Mouse (Mus musculus): ENCODE measurements around the gene Pah.

Pah gene

GRCm38 (mm10) chr10:87503946-87504345, 17.6 kb upstream of the Pah start:
- DNase-seq (ENCODE audit: low spot score in 2 of 2): peak in 1 of 2 experiments; percentile 38

GRCm38 (mm10) chr10:87508581-87508980, 13.0 kb upstream of the Pah start:
- DNase-seq (ENCODE audit: low spot score in 2 of 2): no peak

GRCm38 (mm10) chr10:87513052-87513451, 8.5 kb upstream of the Pah start:
- no peak for DNase-seq (ENCODE audit: low spot score in 2 of 2)

- DNase-seq (ENCODE audit: low spot score in 2 of 2): no peak
These were observed 3.0 kb upstream of the Pah start for GRCm38 (mm10) chr10:87518585-87518984.

GRCm38 (mm10) chr10:87520401-87521116, 1.0 kb upstream of the Pah start:
- no peak for DNase-seq (ENCODE audit: low spot score in 2 of 2)

GRCm38 (mm10) chr10:87534172-87534571, 12.6 kb downstream of the Pah start:
- no peak for DNase-seq (ENCODE audit: low spot score in 2 of 2)

GRCm38 (mm10) chr10:87545759-87546158, 24.2 kb downstream of the Pah start:
- DNase-seq (ENCODE audit: low spot score in 2 of 2): no peak

GRCm38 (mm10) chr10:87546299-87547234, 25.0 kb downstream of the Pah start:
- DNase-seq (ENCODE audit: low spot score in 2 of 2): no peak

GRCm38 (mm10) chr10:87552726-87553125, 31.1 kb downstream of the Pah start:
- DNase-seq (ENCODE audit: low spot score in 2 of 2): peak; percentile 8 to 19

GRCm38 (mm10) chr10:87556441-87556840, 34.8 kb downstream of the Pah start:
- DNase-seq (ENCODE audit: low spot score in 2 of 2): no peak

GRCm38 (mm10) chr10:87563818-87564217, 42.2 kb downstream of the Pah start:
- DNase-seq (ENCODE audit: low spot score in 2 of 2): no peak

- DNase-seq (ENCODE audit: low spot score in 2 of 2): no peak
These were observed 44.1 kb downstream of the Pah start for GRCm38 (mm10) chr10:87565712-87566111.

GRCm38 (mm10) chr10:87572500-87572899, 50.9 kb downstream of the Pah start:
- DNase-seq (ENCODE audit: low spot score in 2 of 2): no peak

GRCm38 (mm10) chr10:87586696-87587095, 65.1 kb downstream of the Pah start:
- DNase-seq (ENCODE audit: low spot score in 2 of 2): peak in 1 of 2 experiments; percentile 9

- peak in 1 of 2 experiments; percentile 13 for DNase-seq (ENCODE audit: low spot score in 2 of 2)
These were observed 72.3 kb downstream of the Pah start for GRCm38 (mm10) chr10:87593916-87594315.

GRCm38 (mm10) chr10:87596361-87597074, 74.9 kb downstream of the Pah start:
- peak; percentile 15 to 16 for DNase-seq (ENCODE audit: low spot score in 2 of 2)

- no peak for DNase-seq (ENCODE audit: low spot score in 2 of 2)
These were observed 75.6 kb downstream of the Pah start for GRCm38 (mm10) chr10:87597075-87597677.

- DNase-seq (ENCODE audit: low spot score in 2 of 2): no peak
These were observed 80.6 kb downstream of the Pah start for GRCm38 (mm10) chr10:87602151-87602550.

GRCm38 (mm10) chr10:87625196-87625595, 103.6 kb downstream of the Pah start:
- DNase-seq (ENCODE audit: low spot score in 2 of 2): no peak

Data from urinary bladder, postnatal 36 days (tissue).